Mouse (Mus musculus) limb, embryonic 12.5 days (tissue): ENCODE data around the gene Peli1. TPM values are rescaled to one million over a fixed set of nuclear protein-coding genes. Genes with fewer than 3 reads are reported as not detected.
"Not testable (repeated sequence)": the region's sequence is repeated elsewhere in the genome, so short reads cannot be mapped to it uniquely, and the experiment has no call there.

ENCODE experiments used
- ATAC-seq: fragments of 200-750 bp; cut with Nextera tagmentation; 2 replicates; pipeline ENCODE4 v1.8.0; 2017; ENCODE audit warnings: low read depth, moderate TSS enrichment; ENCODE audit not compliant: insufficient number of reproducible peaks, insufficient read depth, low FRiP score, low TSS enrichment
- H3K27ac ChIP-seq: fragments of 300-500 bp; sonication (generic); 2 replicates; pipeline ENCODE4 v1.5.1; 2016; ENCODE audit warnings: mild to moderate bottlenecking, moderate library complexity
- H3K27me3 ChIP-seq: fragments of 300-500 bp; sonication (generic); 2 replicates; pipeline ENCODE4 v1.6.1; 2016; ENCODE audit warnings: mild to moderate bottlenecking, moderate library complexity
- H3K36me3 ChIP-seq: fragments of 300-500 bp; sonication (generic); 2 replicates; pipeline ENCODE4 v1.6.1; 2016; ENCODE audit warnings: mild to moderate bottlenecking, moderate library complexity
- H3K4me1 ChIP-seq: fragments of 300-500 bp; sonication (generic); replicated peaks from 2 replicates; pipeline ENCODE4 v1.6.1; 2016
- H3K4me2 ChIP-seq: fragments of 300-500 bp; sonication (generic); 2 replicates; pipeline ENCODE4 v1.6.1; 2016; ENCODE audit warnings: mild to moderate bottlenecking, moderate library complexity
- H3K4me3 ChIP-seq: fragments of 300-500 bp; sonication (generic); replicated peaks from 2 replicates; pipeline ENCODE4 v1.5.1; 2016; ENCODE audit warnings: mild to moderate bottlenecking
- H3K9ac ChIP-seq: fragments of 300-500 bp; sonication (generic); replicated peaks from 2 replicates; pipeline ENCODE4 v1.6.1; 2016; ENCODE audit warnings: mild to moderate bottlenecking, moderate library complexity
- H3K9me3 ChIP-seq: fragments of 300-500 bp; sonication (generic); 2 replicates; pipeline ENCODE4 v1.6.1; 2016; ENCODE audit warnings: mild to moderate bottlenecking, moderate library complexity
- WGBS: fragments of 180-500 bp; shearing (Covaris S2); methylation state at CpG from one replicate; pipeline ENCODE4 v1.1.7; 2016; 5-methylcytosine and 5-hydroxymethylcytosine counted together
- polyA plus RNA-seq: library from polyadenylated mRNA; unstranded; fragments of >200 nt; fragmentation: Nextera tagmentation; extraction: Ambion mirVana; gene quantifications from 2 replicates; pipeline ENCODE4 v1.2.1, GENCODE M21; 2016

The Peli1 gene
- polyA plus RNA-seq, 1 experiment from 2014 or later, result 66.6 TPM

DNA sequence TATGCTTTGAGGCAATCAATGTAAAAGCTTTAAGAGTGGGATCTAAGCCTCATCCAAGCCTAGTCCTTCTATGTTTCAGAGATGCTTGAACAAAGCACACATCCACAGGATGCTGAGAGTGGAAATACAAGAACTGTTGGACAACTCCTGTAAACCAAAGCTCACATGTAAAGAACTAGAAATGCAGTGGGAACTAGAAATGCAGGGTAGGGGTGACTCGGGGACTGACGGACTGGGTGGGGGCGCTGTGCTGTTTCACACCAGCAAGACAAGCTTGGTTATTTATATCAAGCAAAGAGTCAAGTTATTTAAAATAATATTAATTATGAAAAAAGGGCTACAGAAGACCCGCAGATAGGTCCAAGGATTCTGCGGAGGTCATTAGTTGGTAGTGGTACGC is 82.8 kb downstream of the Peli1 start:
- no peak overlapping the region for H3K27ac ChIP-seq

DNA sequence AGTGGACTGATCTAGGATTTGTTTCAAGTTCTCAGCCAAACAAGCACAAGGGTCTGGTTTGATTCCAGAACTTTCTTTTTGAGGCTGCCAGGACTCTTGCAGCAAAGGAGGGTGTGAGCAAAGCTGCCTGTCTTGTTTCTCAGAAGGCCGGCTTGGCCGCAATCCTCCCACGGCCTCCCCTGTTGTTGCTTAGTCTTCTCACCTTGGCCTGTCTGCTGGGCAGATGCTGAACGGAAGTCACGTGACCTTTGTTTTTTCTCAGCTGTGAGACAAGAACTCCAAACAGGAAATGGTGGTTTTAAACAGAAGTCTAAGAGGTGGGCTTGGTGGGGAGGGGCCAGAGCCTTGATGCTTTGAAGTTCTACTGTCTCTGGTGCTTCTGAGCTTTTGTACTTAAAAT is 83.3 kb downstream of the Peli1 start:
- Histone ChIP-seq H3K9ac (no peak overlapping the region), H3K4me3 (no peak overlapping the region), H3K27ac (no peak overlapping the region), H3K9me3 (0 out of 2 replicates have a peak, but pooled peaks cover 8% of the 10 kb centered on the region), H3K4me2 (no peak overlapping the region), H3K4me1 (no peaks in the 10 kb centered on the region), H3K27me3 (no peaks in the 10 kb centered on the region), H3K36me3 (no peaks in the 10 kb centered on the region)
- 30% methylated on average over 5 of the region's 5 CpGs for WGBS
- no peak for ATAC-seq

More for the DNA sequence above, 82.8 kb downstream of the Peli1 start:
- Histone ChIP-seq H3K9ac (no peak overlapping the region), H3K4me3 (no peak overlapping the region), H3K4me2 (no peak overlapping the region), H3K36me3 (no peaks in the 10 kb centered on the region), H3K4me1 (no peaks in the 10 kb centered on the region), H3K9me3 (0 out of 2 replicates have a peak, but pooled peaks cover 9% of the 10 kb centered on the region), H3K27me3 (no peaks in the 10 kb centered on the region)
- WGBS, result 95% methylated on average over 6 of the region's 6 CpGs
- no peak for ATAC-seq

DNA sequence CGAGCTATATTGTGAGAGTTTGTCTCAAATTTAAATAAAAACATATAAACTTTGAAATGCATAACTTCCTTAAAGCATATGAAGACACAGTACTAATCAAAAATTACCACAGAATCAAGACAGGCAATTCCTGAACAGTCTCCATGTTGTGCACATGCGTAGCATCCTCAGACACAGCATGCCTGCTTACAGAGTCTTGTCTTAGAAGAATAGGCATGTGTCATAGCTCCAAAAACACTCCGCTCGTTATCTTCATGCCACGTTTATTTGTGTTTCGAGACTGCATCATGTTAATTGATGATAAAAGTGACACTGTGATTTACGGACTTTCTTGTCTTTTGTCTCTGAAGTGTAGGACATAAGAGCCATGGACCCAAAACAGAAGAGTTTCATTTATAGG is 84.0 kb downstream of the Peli1 start:
- Histone ChIP-seq H3K4me2 (no peak overlapping the region), H3K27ac (no peak overlapping the region), H3K9ac (no peak overlapping the region), H3K9me3 (0 out of 2 replicates have a peak, but pooled peaks cover 1% of the 10 kb centered on the region), H3K27me3 (no peaks in the 10 kb centered on the region), H3K4me3 (no peak overlapping the region), H3K4me1 (no peaks in the 10 kb centered on the region), H3K36me3 (no peaks in the 10 kb centered on the region)
- no peak for ATAC-seq
- WGBS, result 66% methylated on average over 7 of the region's 7 CpGs

DNA sequence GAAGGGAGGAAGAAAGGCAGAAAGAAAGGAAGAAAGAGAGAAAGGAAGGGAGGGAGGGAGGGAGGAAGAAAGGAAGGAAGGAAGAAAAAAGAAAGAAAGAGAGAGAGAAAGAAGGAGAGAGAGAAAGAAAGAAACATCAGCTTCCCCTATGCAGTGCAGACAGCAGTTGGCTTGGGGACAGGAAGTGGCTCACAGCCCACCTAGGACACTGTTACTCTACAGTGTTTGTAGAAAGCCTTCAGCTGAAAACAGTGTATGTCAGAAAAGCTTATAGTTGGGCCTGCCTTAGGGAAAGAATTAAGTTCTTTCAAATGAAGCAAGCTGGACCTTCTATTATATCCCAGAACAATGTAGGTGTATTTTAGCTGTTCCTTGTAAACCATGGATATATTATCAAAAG is 85.4 kb downstream of the Peli1 start:
- H3K9ac ChIP-seq, result no peak overlapping the region
- no peaks in the 10 kb centered on the region for H3K36me3 ChIP-seq
- no peak overlapping the region for H3K4me2 ChIP-seq
- H3K9me3 ChIP-seq, result no peaks in the 10 kb centered on the region
- ATAC-seq, result no peak
- H3K4me1 ChIP-seq, result no peaks in the 10 kb centered on the region
- no peaks in the 10 kb centered on the region for H3K27me3 ChIP-seq
- H3K4me3 ChIP-seq, result no peak overlapping the region
- H3K27ac ChIP-seq, result no peak overlapping the region

DNA sequence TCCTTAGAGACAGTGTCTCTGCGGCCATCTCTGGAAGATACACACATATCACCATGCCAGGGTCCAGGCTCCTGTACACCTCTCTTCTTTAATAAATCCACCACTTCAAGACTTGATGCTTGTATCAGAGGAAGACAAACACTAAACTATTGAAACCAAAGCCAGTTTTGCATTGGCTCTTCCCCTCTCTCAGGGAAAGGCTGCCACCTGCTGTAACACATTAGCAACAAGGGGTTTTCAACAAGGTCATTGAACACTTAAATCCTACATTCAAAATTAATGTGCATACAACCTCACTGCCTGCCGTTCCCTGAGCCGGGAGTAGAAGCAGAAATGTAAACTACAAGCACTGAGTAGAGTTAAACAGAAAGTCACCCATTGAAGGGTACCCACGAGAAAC is 87.3 kb downstream of the Peli1 start:
- 63% methylated on average over 4 of the region's 4 CpGs for WGBS
- Histone ChIP-seq H3K9me3 (no peaks in the 10 kb centered on the region), H3K4me2 (no peak overlapping the region), H3K27ac (no peak overlapping the region), H3K36me3 (no peaks in the 10 kb centered on the region), H3K27me3 (no peaks in the 10 kb centered on the region), H3K4me3 (no peak overlapping the region), H3K9ac (no peak overlapping the region), H3K4me1 (no peaks in the 10 kb centered on the region)
- ATAC-seq, result no peak

DNA sequence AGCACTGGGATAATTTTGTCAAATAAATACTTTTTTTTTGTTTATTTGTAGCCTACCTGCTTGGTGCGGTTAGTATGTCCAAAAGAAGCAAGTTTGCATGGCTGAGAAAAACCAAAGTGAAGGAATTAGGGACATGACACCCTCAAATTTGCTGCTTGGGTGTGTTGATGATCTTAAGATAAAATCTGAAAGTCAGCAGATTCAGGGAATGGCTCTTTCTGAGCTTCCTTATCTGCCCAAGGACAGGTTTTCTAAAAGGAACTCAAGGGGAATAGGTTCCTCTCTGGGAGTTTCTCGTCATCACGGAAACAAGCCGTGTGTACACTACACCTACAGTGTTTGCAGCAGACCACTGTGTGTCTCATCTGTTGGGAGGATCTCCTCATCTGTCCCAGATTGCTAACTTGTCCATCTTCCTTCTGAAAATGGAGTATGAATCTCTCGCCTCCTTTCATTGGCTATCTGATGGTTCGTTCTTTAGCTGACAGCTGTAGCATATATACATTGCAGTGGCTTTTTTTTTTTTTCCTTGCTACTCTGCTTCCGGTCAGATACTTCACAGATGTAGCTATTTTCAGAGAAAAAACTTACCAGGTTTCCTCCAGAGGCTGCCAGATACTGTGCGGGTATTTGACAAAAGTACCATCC is 88.0 kb downstream of the Peli1 start:
- Histone ChIP-seq H3K36me3 (no peaks in the 10 kb centered on the region), H3K4me2 (no peak overlapping the region), H3K4me3 (no peak overlapping the region), H3K4me1 (no peaks in the 10 kb centered on the region), H3K9ac (no peak overlapping the region), H3K9me3 (no peaks in the 10 kb centered on the region), H3K27ac (no peak overlapping the region), H3K27me3 (no peaks in the 10 kb centered on the region)
- 83% methylated on average over 8 of the region's 8 CpGs for WGBS
- no peak for ATAC-seq

DNA sequence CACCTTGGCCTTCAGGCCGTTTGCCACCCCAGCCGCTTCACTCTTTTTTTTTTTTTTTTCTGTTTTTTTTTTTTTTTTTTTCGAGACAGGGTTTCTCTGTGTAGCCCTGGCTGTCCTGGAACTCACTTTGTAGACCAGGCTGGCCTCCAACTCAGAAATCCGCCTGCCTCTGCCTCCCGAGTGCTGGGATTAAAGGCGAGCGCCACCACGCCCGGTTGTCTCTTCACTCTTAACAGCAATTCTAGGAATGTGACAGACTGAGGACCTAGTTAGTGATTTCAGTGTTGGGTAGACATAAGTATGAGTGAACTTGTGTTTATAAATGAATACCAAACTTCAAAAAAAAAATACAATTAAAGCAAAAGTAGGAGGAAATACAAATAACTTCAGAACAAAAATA is 88.8 kb downstream of the Peli1 start:
- not testable (repeated sequence) for H3K4me1 ChIP-seq, H3K36me3 ChIP-seq, ATAC-seq, H3K27me3 ChIP-seq, H3K4me2 ChIP-seq, H3K9ac ChIP-seq, H3K27ac ChIP-seq, H3K4me3 ChIP-seq, H3K9me3 ChIP-seq
- WGBS, result 83% methylated on average over 8 of the region's 9 CpGs

DNA sequence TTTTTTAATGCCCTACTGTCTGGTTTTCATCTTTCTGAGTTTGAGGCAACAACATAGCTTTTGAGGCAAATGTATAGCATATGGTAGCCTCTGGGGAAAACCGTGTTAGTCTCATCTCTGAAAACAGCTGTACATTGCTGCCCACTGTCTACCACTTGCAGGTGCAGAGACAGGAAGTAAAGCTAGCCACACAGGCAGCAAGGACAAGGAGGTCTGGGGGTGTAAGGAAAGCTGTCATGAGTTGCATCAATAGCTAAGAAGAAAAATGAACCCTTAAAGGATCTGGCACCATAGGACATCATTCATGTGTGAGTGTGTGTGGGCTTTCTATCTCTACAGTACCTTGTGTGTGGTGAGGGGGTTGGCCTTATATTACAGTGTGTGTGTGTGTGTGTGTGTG is 89.6 kb downstream of the Peli1 start:
- Histone ChIP-seq H3K4me2 (no peak overlapping the region), H3K4me1 (no peaks in the 10 kb centered on the region), H3K27me3 (no peaks in the 10 kb centered on the region), H3K36me3 (no peaks in the 10 kb centered on the region), H3K4me3 (no peak overlapping the region), H3K27ac (no peak overlapping the region), H3K9ac (no peak overlapping the region), H3K9me3 (no peaks in the 10 kb centered on the region)
- WGBS, result 54% methylated on average over 1 of the region's 1 CpGs
- no peak for ATAC-seq

DNA sequence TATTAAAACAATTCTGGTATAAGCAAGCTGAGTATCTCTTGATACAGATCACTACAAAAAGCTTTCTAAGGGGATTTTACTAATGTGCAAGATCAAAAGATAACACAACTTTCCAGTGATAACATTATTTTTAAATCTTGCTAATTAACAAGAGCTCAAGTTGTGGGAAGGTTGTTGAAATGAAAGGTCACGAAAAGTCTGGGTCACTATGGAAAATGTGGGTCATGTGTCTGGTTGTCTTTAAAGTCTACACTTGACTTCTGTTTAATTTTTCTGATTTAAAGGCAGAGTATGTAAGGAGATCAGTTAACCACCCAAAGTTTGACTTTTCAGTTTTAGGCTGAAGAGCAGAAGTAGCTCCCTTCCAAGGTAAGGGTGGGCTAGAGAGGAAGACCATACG is 90.5 kb downstream of the Peli1 start:
- Histone ChIP-seq H3K9ac (no peak overlapping the region), H3K36me3 (no peaks in the 10 kb centered on the region), H3K4me1 (no peaks in the 10 kb centered on the region), H3K27ac (no peak overlapping the region), H3K9me3 (no peaks in the 10 kb centered on the region), H3K27me3 (no peaks in the 10 kb centered on the region), H3K4me3 (no peak overlapping the region), H3K4me2 (no peak overlapping the region)
- no peak for ATAC-seq
- WGBS, result 89% methylated on average over 2 of the region's 2 CpGs

DNA sequence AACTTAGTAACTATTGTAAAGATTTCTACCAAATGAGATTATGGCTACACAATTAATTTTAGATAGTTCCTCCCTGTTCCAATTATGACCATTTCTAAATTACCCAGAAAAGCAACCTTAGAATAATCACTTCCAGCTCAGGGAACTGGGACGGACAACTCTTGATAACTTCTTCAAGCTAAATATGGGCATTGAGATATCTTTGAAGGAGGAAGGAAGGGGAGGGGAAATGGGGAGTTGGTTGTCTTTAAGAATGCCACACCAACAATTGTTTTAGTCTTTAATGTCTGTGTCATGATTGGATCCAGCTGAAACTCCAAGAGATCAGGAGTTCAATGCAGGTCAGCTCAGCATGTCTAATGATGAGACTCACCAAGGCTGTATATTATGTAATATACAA is 91.6 kb downstream of the Peli1 start:
- Histone ChIP-seq H3K4me1 (no peaks in the 10 kb centered on the region), H3K9ac (no peak overlapping the region), H3K4me3 (no peak overlapping the region), H3K27me3 (no peaks in the 10 kb centered on the region), H3K9me3 (no peaks in the 10 kb centered on the region), H3K27ac (no peak overlapping the region), H3K4me2 (no peak overlapping the region), H3K36me3 (no peaks in the 10 kb centered on the region)
- WGBS, result 39% methylated on average over 1 of the region's 1 CpGs
- ATAC-seq, result no peak

DNA sequence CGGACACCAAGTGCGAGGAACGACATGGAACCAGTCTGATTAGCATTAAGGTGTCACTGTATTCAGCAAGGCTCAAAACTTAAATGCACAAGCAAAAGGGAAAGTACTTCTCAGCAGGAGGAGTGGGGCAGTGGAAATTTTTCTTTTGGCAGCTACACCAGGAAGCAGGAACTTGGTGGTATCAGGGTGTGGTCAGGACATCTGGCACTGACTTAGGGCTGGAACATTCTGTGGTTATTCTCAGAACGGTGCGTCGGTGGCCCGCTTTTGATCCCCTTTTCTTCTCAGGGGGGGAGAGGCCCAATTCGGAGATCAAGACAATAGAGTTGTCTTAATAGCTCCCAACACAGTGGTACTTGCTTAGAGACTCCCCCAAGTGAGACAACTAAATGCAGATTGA is 100.7 kb downstream of the Peli1 start:
- 87% methylated on average over 8 of the region's 8 CpGs for WGBS
- ATAC-seq, result not testable (repeated sequence)

DNA sequence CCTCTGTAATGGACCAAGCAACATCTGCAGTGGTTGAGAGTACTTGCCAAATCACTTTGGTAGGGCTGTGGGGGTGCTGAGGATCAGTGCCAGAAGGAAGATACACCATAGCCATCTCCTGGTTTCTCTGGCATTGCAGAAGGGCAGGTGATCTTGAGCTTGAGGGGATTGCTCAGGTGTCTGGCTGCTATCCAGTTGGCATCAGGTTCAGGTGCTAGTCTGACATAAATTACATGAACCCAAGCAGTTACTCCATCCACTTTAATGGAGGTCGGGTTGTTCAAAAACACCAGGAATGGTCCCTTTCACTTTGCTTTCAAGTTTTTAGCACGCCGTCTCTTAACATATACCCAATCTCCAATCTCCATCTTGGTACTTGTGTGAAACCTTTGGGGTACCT is 103.8 kb downstream of the Peli1 start:
- H3K36me3 ChIP-seq, result no peaks in the 10 kb centered on the region
- 94% methylated on average over 3 of the region's 3 CpGs for WGBS
- no peak overlapping the region for H3K4me2 ChIP-seq
- ATAC-seq, result no peak
- no peaks in the 10 kb centered on the region for H3K4me1 ChIP-seq
- H3K9me3 ChIP-seq, result no peaks in the 10 kb centered on the region
- H3K27me3 ChIP-seq, result no peaks in the 10 kb centered on the region
- no peak overlapping the region for H3K9ac ChIP-seq
- H3K4me3 ChIP-seq, result no peak overlapping the region
- no peak overlapping the region for H3K27ac ChIP-seq

More for the DNA sequence above, 100.7 kb downstream of the Peli1 start:
- not testable (repeated sequence) for H3K27me3 ChIP-seq, H3K9ac ChIP-seq, H3K36me3 ChIP-seq, H3K27ac ChIP-seq, H3K4me2 ChIP-seq, H3K4me1 ChIP-seq, H3K9me3 ChIP-seq, H3K4me3 ChIP-seq
